Mouse (Mus musculus) fibroblast of lung, adult 2 months (primary cell): ENCODE data around the gene Mrps18a.

ENCODE experiments used
- DNase-seq: peaks from one replicate; pipeline ENCODE4 v3.0.0-alpha.2; 2011; ENCODE audit warnings: low read depth

The Mrps18a gene

GRCm38 (mm10) chr17:46152847-46153782 lies 42.3 kb downstream of the Mrps18a start, which contains the start of gene Mad2l1bp:
Gene Mad2l1bp, minus strand, starts transcription at chr17:46153553.
- peak; percentile 71 for DNase-seq

- no peak for DNase-seq
These were observed 43.5 kb downstream of the Mrps18a start for GRCm38 (mm10) chr17:46154336-46154735.

GRCm38 (mm10) chr17:46156680-46157079 lies 45.9 kb downstream of the Mrps18a start:
- no peak for DNase-seq

GRCm38 (mm10) chr17:46157131-46157530 lies 46.3 kb downstream of the Mrps18a start:
- DNase-seq, result no peak

GRCm38 (mm10) chr17:46159236-46159635 lies 48.5 kb downstream of the Mrps18a start:
- DNase-seq, result no peak

GRCm38 (mm10) chr17:46160090-46160662 lies 49.4 kb downstream of the Mrps18a start:
- DNase-seq, result peak; percentile 83

GRCm38 (mm10) chr17:46160686-46161085 lies 49.9 kb downstream of the Mrps18a start, which contains the start of gene Gtpbp2:
Gene Gtpbp2, plus strand, starts transcription at chr17:46161032.
- DNase-seq, result peak; percentile 99

- no peak for DNase-seq
These were observed 50.4 kb downstream of the Mrps18a start for GRCm38 (mm10) chr17:46161179-46161578.

GRCm38 (mm10) chr17:46161710-46162109 lies 50.9 kb downstream of the Mrps18a start:
- no peak for DNase-seq

GRCm38 (mm10) chr17:46162551-46162950 lies 51.8 kb downstream of the Mrps18a start:
- no peak for DNase-seq

GRCm38 (mm10) chr17:46162951-46163421 lies 52.2 kb downstream of the Mrps18a start:
- DNase-seq, result no peak

GRCm38 (mm10) chr17:46164301-46164700 lies 53.5 kb downstream of the Mrps18a start:
- no peak for DNase-seq

- DNase-seq, result no peak
These were observed 54.0 kb downstream of the Mrps18a start for GRCm38 (mm10) chr17:46164791-46165190.

GRCm38 (mm10) chr17:46165460-46165859 lies 54.7 kb downstream of the Mrps18a start:
- DNase-seq, result no peak

GRCm38 (mm10) chr17:46166270-46166669 lies 55.5 kb downstream of the Mrps18a start:
- no peak for DNase-seq

- DNase-seq, result no peak
These were observed 56.2 kb downstream of the Mrps18a start for GRCm38 (mm10) chr17:46167014-46167413.

- no peak for DNase-seq
These were observed 57.5 kb downstream of the Mrps18a start for GRCm38 (mm10) chr17:46168318-46168717.

- no peak for DNase-seq
These were observed 58.0 kb downstream of the Mrps18a start for GRCm38 (mm10) chr17:46168768-46169167.

- DNase-seq, result no peak
These were observed 59.8 kb downstream of the Mrps18a start for GRCm38 (mm10) chr17:46170538-46170937.
